ENCODE assay signal across 10 mouse cellular contexts in the genomic region with DNA sequence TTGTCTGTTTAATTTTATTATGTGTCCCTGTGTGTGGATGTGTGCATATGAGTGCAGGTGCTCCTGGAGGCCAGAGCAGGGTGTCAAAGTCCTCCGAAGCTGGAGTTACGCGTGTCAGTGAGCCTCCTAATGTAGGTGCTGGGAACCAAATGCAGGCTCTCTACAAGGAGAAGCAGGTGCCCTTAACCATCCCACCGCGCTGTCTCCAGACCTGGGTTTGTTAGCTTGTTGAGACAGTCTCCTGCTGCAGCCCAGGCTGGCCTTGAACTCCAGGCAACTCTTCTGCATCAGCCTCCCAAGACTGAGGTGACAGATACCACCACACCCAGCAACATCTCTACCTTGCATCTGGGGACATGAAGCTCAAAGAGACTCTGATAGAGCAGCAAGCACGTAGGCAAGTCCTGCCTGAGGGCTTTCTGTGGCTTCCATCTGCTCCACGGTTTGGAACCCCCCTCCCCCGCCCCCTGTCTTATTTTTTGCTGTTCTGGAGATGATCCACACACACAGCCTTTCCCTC. TPM values are rescaled to one million over a fixed set of nuclear protein-coding genes. Genes with fewer than 3 reads are reported as not detected.
DNase-seq lines count a peak whose midpoint lies in the region; ATAC-seq and TF ChIP-seq lines count a peak whose summit lies in the region.
"Had no signal": no experiment of that assay in that cellular context is flagged by ENCODE, and none has a peak within 500 bp of the region (broad histone marks: within the 10 kb centered on the region; RNA-seq: fewer than 3 reads in every experiment).

No protein-coding gene starts in this region.

- no peaks in the 10 kb centered on the region for H3K36me3 ChIP-seq in intestine, postnatal 0 days (ENCODE audit: control insufficient read depth, insufficient read depth)
- H3K36me3 ChIP-seq in midbrain, embryonic 15.5 days (replicated peaks): no peaks in the 10 kb centered on the region

- no peaks in the 10 kb centered on the region for H3K27me3 ChIP-seq in intestine, postnatal 0 days (replicated peaks; ENCODE audit: control insufficient read depth, insufficient read depth, low read length)
- no peaks in the 10 kb centered on the region for H3K27me3 ChIP-seq in midbrain, embryonic 15.5 days (replicated peaks)

- no peaks in the 10 kb centered on the region for H3K4me1 ChIP-seq in intestine, postnatal 0 days (replicated peaks; ENCODE audit: control insufficient read depth, insufficient read depth, low read length)
- peaks cover 13% of the 10 kb centered on the region for H3K4me1 ChIP-seq in midbrain, embryonic 15.5 days

- 0 out of 2 replicates have a peak, but pooled peaks have one; percentile 45 for ATAC-seq in erythroblast, adult 5-6 weeks (replicated peaks; ENCODE audit: low FRiP score, poor library complexity, severe bottlenecking)
- ATAC-seq in intestine, postnatal 0 days: peak; percentile 56
- ATAC-seq in midbrain, embryonic 15.5 days (replicated peaks): no peak; the same call in 1 of the 2 replicates

- H3K4me3 ChIP-seq in intestine, postnatal 0 days (ENCODE audit: low read depth, low read length): no peak overlapping the region
- no peak overlapping the region for H3K4me3 ChIP-seq in midbrain, embryonic 15.5 days

- H3K9ac ChIP-seq in intestine, postnatal 0 days (ENCODE audit: low read depth, low read length): no peak overlapping the region
- no peak overlapping the region for H3K9ac ChIP-seq in midbrain, embryonic 15.5 days

- intact Hi-C loops in heart, postnatal 14 days (cut with DNase I): no loop called here
- intact Hi-C loops in heart, postnatal 25 days (cut with DNase I): no loop called here

- TF ChIP-seq CTCF in intestine, postnatal 0 days (IDR thresholded peaks at IDR 0.05; ENCODE audit: low read depth): no peak

- no peak overlapping the region for H3K27ac ChIP-seq in intestine, postnatal 0 days (ENCODE audit: low read depth, low read length)
- H3K27ac ChIP-seq in midbrain, embryonic 15.5 days: peak overlapping the region; percentile 61; the same call in 1 of the 2 replicates

- WGBS in intestine, postnatal 0 days: 53% methylated on average over 8 of the region's 8 CpGs
- 59% methylated on average over 8 of the region's 8 CpGs for WGBS in midbrain, embryonic 15.5 days

- peak; percentile 70 for DNase-seq in heart, adult 11 months
- DNase-seq in heart, postnatal 14 days: no peak
- no peak for DNase-seq in layer of hippocampus, adult 8-10 months (ENCODE audit: low spot score in 2 of 2)
- DNase-seq in heart, postnatal 25 days (ENCODE audit: low spot score): no peak
- DNase-seq in spleen, adult 18-20 months: no peak
- DNase-seq: cerebellum, postnatal 36 days; left cerebral cortex, postnatal 4 days had no signal

- H3K9me3 ChIP-seq in intestine, postnatal 0 days (ENCODE audit: control insufficient read depth): no peaks in the 10 kb centered on the region
- H3K9me3 ChIP-seq in midbrain, embryonic 15.5 days: no peaks in the 10 kb centered on the region

- 0 out of 2 replicates have a peak overlapping the region, but pooled peaks have one; percentile 13 for H3K4me2 ChIP-seq in intestine, postnatal 0 days (replicated peaks; ENCODE audit: low read depth)
- H3K4me2 ChIP-seq in midbrain, embryonic 15.5 days: no peak overlapping the region

RNA-seq across cellular contexts. Expression of a gene that starts 10.6 kb away (rescaled TPM):
- total RNA-seq in heart, postnatal 14 days (2021): 10 to 100 TPM; 28.6 to 30.9 TPM
- 3.3 and 29.0 TPM in 2 replicates for total RNA-seq in erythroblast, adult 5-6 weeks (2015; ENCODE audit: low replicate concordance)
- total RNA-seq in erythroblast, adult 5-6 weeks (2017; ENCODE audit: low replicate concordance): 2.2 TPM in 2 replicates
- polyA plus RNA-seq in intestine, postnatal 0 days (2015; fragmentation: Nextera tagmentation; extraction: Ambion mirVana): 42.8 and 46.8 TPM in 2 replicates
- 89.0 and 90.2 TPM in 2 replicates for polyA plus RNA-seq in midbrain, embryonic 15.5 days (2015; fragmentation: Nextera tagmentation; extraction: Ambion mirVana)
- total RNA-seq in layer of hippocampus, adult 8-10 months (2022): 10 to 100 TPM; 26.8 to 35.0 (median 32.8) TPM
- total RNA-seq in heart, postnatal 25 days (2021): 10 to 100 TPM; 18.2 to 26.3 TPM
